Mouse (Mus musculus) intestine, embryonic 14.5 days (tissue): ENCODE data around the gene P2ry2. TPM values are rescaled to one million over a fixed set of nuclear protein-coding genes. Genes with fewer than 3 reads are reported as not detected.

Source experiments
- ATAC-seq: fragments of 200-750 bp; cut with Nextera tagmentation; replicated peaks from 2 replicates; pipeline ENCODE4 v1.8.0; 2017; ENCODE audit warnings: low read depth, moderate number of reproducible peaks, moderate TSS enrichment, moderate library complexity; ENCODE audit not compliant: low FRiP score, low TSS enrichment
- DNase-seq: peaks from one replicate; pipeline ENCODE4 v3.0.0-alpha.2; 2018; ENCODE audit warnings: low spot score
- H3K27ac ChIP-seq: fragments of 300-500 bp; sonication (generic); 2 replicates; pipeline ENCODE4 v1.5.1; 2014; ENCODE audit warnings: low read depth, mild to moderate bottlenecking, control low read depth
- H3K27me3 ChIP-seq: fragments of 300-500 bp; sonication (generic); replicated peaks from 2 replicates; pipeline ENCODE4 v1.6.1; 2014; ENCODE audit warnings: low read length, control low read depth; ENCODE audit not compliant: control insufficient read depth, insufficient read depth
- H3K36me3 ChIP-seq: fragments of 300-500 bp; sonication (generic); 2 replicates; pipeline ENCODE4 v1.6.1; 2014; ENCODE audit warnings: low read length, control low read depth; ENCODE audit not compliant: control insufficient read depth, insufficient read depth
- H3K4me1 ChIP-seq: fragments of 300-500 bp; sonication (generic); replicated peaks from 2 replicates; pipeline ENCODE4 v1.6.1; 2014; ENCODE audit warnings: low read length, control low read depth, mixed read lengths; ENCODE audit not compliant: control insufficient read depth, insufficient read depth
- H3K4me2 ChIP-seq: fragments of 300-500 bp; sonication (generic); 2 replicates; pipeline ENCODE4 v1.6.1; 2014; ENCODE audit warnings: low read length
- H3K4me3 ChIP-seq: fragments of 300-500 bp; sonication (generic); 2 replicates; pipeline ENCODE4 v1.5.1; 2014; ENCODE audit warnings: low read depth, low read length, control low read depth, mixed read lengths
- H3K9ac ChIP-seq: fragments of 300-500 bp; sonication (generic); 2 replicates; pipeline ENCODE4 v1.6.1; 2014; ENCODE audit warnings: mild to moderate bottlenecking, low read length
- H3K9me3 ChIP-seq: fragments of 300-500 bp; sonication (generic); 2 replicates; pipeline ENCODE4 v1.6.1; 2016; ENCODE audit warnings: low read length, control low read depth; ENCODE audit not compliant: control insufficient read depth
- WGBS: fragments of 180-500 bp; shearing (Covaris S2); extraction: QIAGEN DNeasy Blood & Tissue Kit; methylation state at CpG from one replicate; pipeline ENCODE4 v1.1.7; 2014; 5-methylcytosine and 5-hydroxymethylcytosine counted together
- polyA plus RNA-seq: library from polyadenylated mRNA; unstranded; fragments of >200 nt; fragmentation: Nextera tagmentation; extraction: Ambion mirVana; gene quantifications from 2 replicates; pipeline ENCODE4 v1.2.1, GENCODE M21; 2014

The P2ry2 gene
- polyA plus RNA-seq: 2.0 and 2.8 TPM in 2 replicates

DNA sequence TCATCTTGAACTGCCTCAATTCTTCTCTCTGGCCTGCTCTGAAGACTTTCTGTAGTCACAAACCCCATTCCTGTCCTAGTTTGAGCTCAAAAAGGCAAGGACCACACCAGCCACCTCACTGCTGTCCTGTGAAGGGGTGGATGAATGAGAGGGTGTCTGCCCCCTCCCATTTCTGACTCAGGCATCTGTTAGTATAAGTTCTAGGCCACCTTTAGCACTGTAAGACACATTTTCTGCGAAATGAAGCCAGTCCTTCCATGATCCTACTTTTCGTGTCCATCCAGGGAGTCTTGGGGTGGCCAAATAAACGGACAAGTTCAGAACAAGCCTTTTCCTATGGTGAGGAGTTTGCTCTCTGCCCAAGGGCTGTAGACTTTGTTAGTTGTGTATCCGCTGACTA lies at the start of gene P2ry2:
Gene P2ry2, minus strand, starts transcription at position 326 of the 400 bp plus-strand sequence.
- Histone ChIP-seq H3K4me3 (peak within 1 kb of the TSS; percentile 52), H3K4me2 (peak within 1 kb of the TSS; percentile 99), H3K9me3 (no peaks in the 10 kb centered on the region), H3K27me3 (peaks cover 37% of the 10 kb centered on the region), H3K27ac (no peak within 1 kb of the TSS), H3K36me3 (no peaks in the 10 kb centered on the region), H3K4me1 (no peaks in the 10 kb centered on the region), H3K9ac (peak within 1 kb of the TSS; percentile 38)
- ATAC-seq: no peak
- no peak for DNase-seq
- WGBS: 73% methylated on average over 4 of the region's 4 CpGs

DNA sequence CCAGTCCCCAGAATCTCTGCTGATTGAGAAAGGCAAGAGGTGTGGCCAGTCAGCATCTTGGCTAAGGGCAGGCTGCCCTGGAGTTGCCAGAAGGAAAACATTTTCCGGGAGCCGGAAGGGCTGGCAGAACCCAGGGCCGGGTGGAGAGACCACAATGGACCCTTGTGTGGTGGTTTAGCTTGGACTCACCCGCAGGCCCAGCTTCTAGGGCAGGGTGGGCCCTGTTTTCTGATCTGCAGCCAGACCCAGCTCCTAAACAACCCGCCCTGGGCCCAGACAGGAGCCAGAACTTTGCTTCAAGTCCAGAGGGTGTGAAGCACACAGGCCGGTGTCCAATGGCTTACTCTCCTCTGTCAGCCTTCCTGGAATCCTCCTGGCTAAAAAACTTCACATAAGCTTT lies 49.6 kb upstream of the P2ry2 start:
- no peaks in the 10 kb centered on the region for H3K27me3 ChIP-seq
- H3K4me2 ChIP-seq: no peak overlapping the region
- no peaks in the 10 kb centered on the region for H3K36me3 ChIP-seq
- H3K27ac ChIP-seq: no peak overlapping the region
- H3K9me3 ChIP-seq: no peaks in the 10 kb centered on the region
- 80% methylated on average over 6 of the region's 6 CpGs for WGBS
- H3K9ac ChIP-seq: no peak overlapping the region
- no peaks in the 10 kb centered on the region for H3K4me1 ChIP-seq
- no peak overlapping the region for H3K4me3 ChIP-seq
- DNase-seq (no peak), ATAC-seq (no peak)

DNA sequence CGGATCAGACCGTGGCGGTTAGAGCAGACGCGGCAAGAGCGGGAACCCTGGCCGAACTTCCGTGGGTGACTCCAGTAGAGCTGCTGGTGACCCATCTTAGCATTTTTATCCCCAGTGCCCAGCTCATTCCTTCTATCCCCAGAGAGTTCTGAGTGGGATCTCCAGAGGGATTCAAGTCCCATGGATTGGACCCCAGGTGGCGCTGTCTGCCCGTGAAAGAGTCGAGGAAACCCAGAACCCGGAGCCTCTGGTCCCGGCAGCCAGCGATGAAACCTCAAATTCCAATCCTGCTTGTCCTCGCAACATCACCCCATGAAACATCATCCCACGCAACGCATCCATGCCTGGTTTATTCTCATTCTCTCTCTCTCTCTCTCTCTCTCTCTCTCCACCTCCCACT lies 48.7 kb upstream of the P2ry2 start:
- H3K4me1 ChIP-seq: no peaks in the 10 kb centered on the region
- H3K4me3 ChIP-seq: no peak overlapping the region
- ATAC-seq (no peak; the same call in 1 of the 2 replicates), DNase-seq (peak; percentile 94)
- WGBS: 6% methylated on average over 17 of the region's 17 CpGs
- H3K9me3 ChIP-seq: no peaks in the 10 kb centered on the region
- H3K4me2 ChIP-seq: peak overlapping the region; percentile 37
- no peak overlapping the region for H3K27ac ChIP-seq
- no peaks in the 10 kb centered on the region for H3K27me3 ChIP-seq
- no peaks in the 10 kb centered on the region for H3K36me3 ChIP-seq
- no peak overlapping the region for H3K9ac ChIP-seq

- WGBS: 74% methylated on average over 5 of the region's 5 CpGs
- no peaks in the 10 kb centered on the region for H3K36me3 ChIP-seq
These were observed 47.8 kb upstream of the P2ry2 start for GRCm38 (mm10) chr7:101060476-101060875.

DNA sequence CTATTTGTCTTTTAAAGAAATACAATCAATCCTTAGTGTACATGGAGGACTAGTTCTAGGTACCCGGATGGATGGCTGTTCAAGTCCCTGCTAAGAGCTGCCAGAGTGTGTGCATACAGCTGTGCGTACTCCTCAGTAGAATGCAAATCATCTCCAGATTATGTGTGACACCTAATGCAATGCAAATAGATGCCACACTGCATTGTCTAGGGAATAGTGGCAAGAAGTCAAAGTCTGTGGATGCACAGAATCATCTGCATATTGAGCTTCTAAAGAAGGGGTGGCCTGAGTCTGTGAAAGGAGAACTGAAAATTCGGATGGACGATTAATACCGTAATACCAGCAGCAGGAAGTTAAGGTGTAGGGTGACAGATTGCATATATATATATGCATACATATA lies 46.5 kb upstream of the P2ry2 start:
- H3K4me3 ChIP-seq: no peak overlapping the region
- no peak overlapping the region for H3K9ac ChIP-seq
- ATAC-seq: no peak
- H3K36me3 ChIP-seq: no peaks in the 10 kb centered on the region
- DNase-seq: no peak
- no peak overlapping the region for H3K27ac ChIP-seq
- H3K9me3 ChIP-seq: no peaks in the 10 kb centered on the region
- H3K27me3 ChIP-seq: no peaks in the 10 kb centered on the region
- 89% methylated on average over 5 of the region's 5 CpGs for WGBS
- no peaks in the 10 kb centered on the region for H3K4me1 ChIP-seq
- H3K4me2 ChIP-seq: no peak overlapping the region

More at GRCm38 (mm10) chr7:101060476-101060875, 47.8 kb upstream of the P2ry2 start:
- Histone ChIP-seq H3K4me1 (no peaks in the 10 kb centered on the region), H3K9me3 (no peaks in the 10 kb centered on the region), H3K27ac (no peak overlapping the region), H3K9ac (no peak overlapping the region), H3K4me3 (no peak overlapping the region), H3K4me2 (no peak overlapping the region), H3K27me3 (no peaks in the 10 kb centered on the region)
- DNase-seq (no peak), ATAC-seq (no peak)

- ATAC-seq: no peak
- Histone ChIP-seq H3K4me3 (no peak overlapping the region), H3K36me3 (no peaks in the 10 kb centered on the region), H3K27ac (no peak overlapping the region), H3K4me2 (no peak overlapping the region), H3K27me3 (no peaks in the 10 kb centered on the region), H3K4me1 (no peaks in the 10 kb centered on the region), H3K9me3 (no peaks in the 10 kb centered on the region), H3K9ac (no peak overlapping the region)
- WGBS: 65% methylated on average over 4 of the region's 4 CpGs
- no peak for DNase-seq
These were observed 44.6 kb upstream of the P2ry2 start for GRCm38 (mm10) chr7:101057309-101057708.

DNA sequence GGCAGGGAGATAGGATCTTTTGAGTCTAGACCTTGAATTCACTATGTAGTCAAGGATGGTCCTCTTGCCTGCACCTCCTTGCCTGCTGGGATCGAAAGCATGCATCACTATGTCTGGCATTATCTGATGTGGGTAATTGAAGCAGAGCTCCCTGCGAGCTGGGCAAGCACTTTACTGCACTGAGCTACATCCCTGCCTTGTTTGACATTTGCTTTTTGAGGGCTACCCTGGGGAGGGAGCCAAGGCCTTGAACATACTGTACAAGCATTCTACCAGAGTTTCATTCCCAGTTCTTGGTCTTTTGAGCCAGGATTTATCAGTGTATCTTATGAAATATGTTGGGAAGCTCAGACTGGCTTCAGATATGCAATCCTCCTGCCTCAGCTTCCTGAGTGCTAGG lies 40.5 kb upstream of the P2ry2 start:
- H3K27me3 ChIP-seq: no peaks in the 10 kb centered on the region
- DNase-seq (no peak), ATAC-seq (no peak)
- no peak overlapping the region for H3K4me2 ChIP-seq
- H3K27ac ChIP-seq: no peak overlapping the region
- H3K4me3 ChIP-seq: no peak overlapping the region
- 67% methylated on average over 2 of the region's 2 CpGs for WGBS
- H3K36me3 ChIP-seq: no peaks in the 10 kb centered on the region
- H3K9ac ChIP-seq: no peak overlapping the region
- no peaks in the 10 kb centered on the region for H3K9me3 ChIP-seq
- H3K4me1 ChIP-seq: peaks cover 3% of the 10 kb centered on the region; the same call in 1 of the 2 replicates

DNA sequence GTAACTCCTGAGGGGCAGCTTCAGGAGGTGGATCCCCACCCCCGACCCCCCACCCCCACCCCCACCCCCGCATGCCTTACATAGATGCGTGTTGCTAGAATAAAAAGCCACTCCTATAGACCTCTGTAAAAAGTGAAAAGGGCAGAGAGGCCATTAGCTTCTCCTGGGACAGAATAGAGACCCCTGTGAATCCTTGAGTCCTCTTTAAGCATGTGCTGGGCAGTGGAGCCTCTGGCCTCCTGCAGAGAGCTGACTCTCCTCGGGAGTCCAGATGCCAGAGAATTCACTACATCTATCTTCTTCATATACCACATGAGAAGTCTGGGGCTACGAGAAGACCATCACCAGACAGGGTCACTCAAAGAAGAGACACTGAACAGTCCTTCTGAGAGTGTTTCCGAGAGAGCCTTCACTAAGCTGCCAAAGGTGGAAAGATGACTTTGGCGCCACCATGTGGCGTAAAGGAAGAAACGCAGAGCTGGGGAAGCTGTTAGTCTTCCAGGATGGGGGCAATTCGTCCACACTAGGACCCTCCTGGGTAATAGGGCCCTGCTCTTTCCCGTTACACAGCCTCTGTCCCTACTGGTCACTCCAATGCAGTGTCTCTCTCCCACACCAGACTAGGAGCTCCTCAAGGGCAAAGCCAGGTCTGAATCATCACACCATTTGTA lies 39.0 kb upstream of the P2ry2 start:
- no peak overlapping the region for H3K4me3 ChIP-seq
- H3K36me3 ChIP-seq: no peaks in the 10 kb centered on the region
- H3K9ac ChIP-seq: no peak overlapping the region
- no peaks in the 10 kb centered on the region for H3K9me3 ChIP-seq
- no peak overlapping the region for H3K4me2 ChIP-seq
- peak; percentile 65 for ATAC-seq
- WGBS: 16% methylated on average over 11 of the region's 11 CpGs
- H3K27ac ChIP-seq: no peak overlapping the region
- peaks cover 3% of the 10 kb centered on the region; the same call in 1 of the 2 replicates for H3K4me1 ChIP-seq
- peak; percentile 80 for DNase-seq
- no peaks in the 10 kb centered on the region for H3K27me3 ChIP-seq
